Mouse (Mus musculus) heart, postnatal 14 days (tissue): ENCODE data around the gene Sae1. TPM values are rescaled to one million over a fixed set of nuclear protein-coding genes. Genes with fewer than 3 reads are reported as not detected.
A peak's percentile ranks its signal among the peaks of the same experiment; 100 is the strongest.

Experiments
- DNase-seq, 2 experiments: peaks; one replicate each; pipeline ENCODE4 v3.0.0; 2021 to 2022
- intact Hi-C: fragments of 180-260 bp; cut with DNase I; formaldehyde crosslinking; loops from one replicate; pipeline ENCODE4 v1.15.1; 2025
- total RNA-seq, 2 experiments: library from RNA; stranded (reverse); gene quantifications; 2 replicates each; pipeline ENCODE4 v1.2.3; 2021

Sae1 gene
- total RNA-seq, 2 experiments from 2014 or later, result 41.8 to 47.6 TPM

- intact Hi-C loops, result no loop called here
- DNase-seq, result no peak
Measured at GRCm38 (mm10) chr7:16366669-16367068, 20.9 kb downstream of the Sae1 start.

DNA sequence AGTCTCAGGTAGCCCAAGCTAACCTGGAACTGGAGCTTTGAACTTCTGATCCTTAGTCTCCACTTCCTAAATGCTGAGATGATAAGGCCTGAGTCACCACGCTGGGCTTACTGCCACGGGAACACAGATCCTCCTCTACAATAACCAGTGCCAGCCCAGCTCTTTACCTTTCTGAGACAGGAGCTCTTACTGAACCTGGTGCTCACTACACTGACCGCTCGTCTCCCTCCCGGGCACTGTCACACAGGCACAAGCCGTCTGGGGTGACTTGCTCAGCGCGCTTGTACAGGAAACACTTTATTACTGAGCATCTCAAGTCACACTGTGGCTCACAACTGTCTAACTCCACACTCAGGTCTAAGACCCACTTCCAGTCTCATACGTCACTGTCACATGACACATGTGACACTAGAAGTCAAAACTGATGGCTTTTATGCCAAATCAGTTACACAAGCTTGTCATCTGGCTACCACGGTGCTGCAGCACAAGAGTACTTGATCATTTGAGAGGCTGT, 21.4 kb downstream of the Sae1 start:
- peak in 1 of 2 experiments; percentile 10 for DNase-seq
- intact Hi-C loops, result no loop called here

GRCm38 (mm10) chr7:16364901-16365500, 22.6 kb downstream of the Sae1 start:
- intact Hi-C loops, result no loop called here
- DNase-seq, result no peak

GRCm38 (mm10) chr7:16364319-16364718, 23.3 kb downstream of the Sae1 start:
- intact Hi-C loops, result no loop called here
- no peak for DNase-seq

DNA sequence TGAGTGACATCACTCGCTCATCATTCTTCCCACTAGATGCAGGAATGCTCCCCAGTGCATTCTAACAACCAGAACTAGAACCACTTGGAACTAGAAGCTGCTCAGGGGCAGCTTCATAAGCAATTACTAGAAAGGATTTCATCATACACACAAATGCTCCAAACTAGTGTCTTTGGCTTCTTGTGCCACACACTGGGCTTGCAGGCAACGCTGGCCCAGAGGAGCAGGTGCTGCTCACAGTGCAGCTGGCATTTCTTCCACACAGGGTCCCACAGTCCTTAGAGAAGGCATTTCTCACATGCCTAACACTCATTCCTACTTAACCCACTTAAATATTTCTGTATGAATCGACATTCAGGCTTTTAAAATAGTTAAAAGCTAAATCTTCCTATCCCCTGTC, 30.0 kb downstream of the Sae1 start:
- intact Hi-C loops, result no loop called here

GRCm38 (mm10) chr7:16355854-16356594, 31.6 kb downstream of the Sae1 start:
- DNase-seq, result no peak
- intact Hi-C loops, result no loop called here

More for the DNA sequence above, 30.0 kb downstream of the Sae1 start:
- DNase-seq, result no peak

- intact Hi-C loops, result no loop called here
- DNase-seq, result no peak
Measured at GRCm38 (mm10) chr7:16349999-16350398, 37.6 kb downstream of the Sae1 start.

DNA sequence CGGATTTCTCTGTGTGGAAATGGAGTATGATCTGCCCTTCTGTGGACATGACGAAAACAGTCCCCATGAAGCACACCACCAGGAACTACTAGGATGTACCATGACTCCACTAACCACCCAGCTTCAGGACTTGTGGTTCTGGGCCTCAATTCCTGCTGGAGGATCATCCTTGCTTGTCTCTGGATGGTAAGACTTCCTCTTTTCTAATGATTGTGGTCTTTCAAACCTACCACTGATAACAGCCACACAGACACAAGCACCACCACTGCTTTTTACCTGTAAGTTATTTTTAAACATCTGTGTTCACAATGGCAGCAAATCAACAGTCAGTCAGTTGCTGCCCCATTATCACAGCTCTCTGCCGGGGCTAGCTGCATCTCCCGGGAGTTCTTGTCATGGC, 42.3 kb downstream of the Sae1 start:
- intact Hi-C loops, result no loop called here
- no peak for DNase-seq

- DNase-seq, result no peak
- intact Hi-C loops, result no loop called here
Measured at GRCm38 (mm10) chr7:16344598-16344997, 43.0 kb downstream of the Sae1 start.

- intact Hi-C loops, result no loop called here
- no peak for DNase-seq
Measured at GRCm38 (mm10) chr7:16337733-16338132, 49.9 kb downstream of the Sae1 start.

GRCm38 (mm10) chr7:16329146-16329545, 58.5 kb downstream of the Sae1 start:
- intact Hi-C loops, result loop anchor here (5.0 kb wide), 1 partner anchor 43 kb away; no protein-coding TSS in a partner anchor
- DNase-seq, result no peak

GRCm38 (mm10) chr7:16326607-16326971, 61.0 kb downstream of the Sae1 start:
- no peak for DNase-seq
- intact Hi-C loops, result loop anchor here (1.0 to 5.0 kb wide), 2 partner anchors 32 to 46 kb away; no protein-coding TSS in a partner anchor

DNA sequence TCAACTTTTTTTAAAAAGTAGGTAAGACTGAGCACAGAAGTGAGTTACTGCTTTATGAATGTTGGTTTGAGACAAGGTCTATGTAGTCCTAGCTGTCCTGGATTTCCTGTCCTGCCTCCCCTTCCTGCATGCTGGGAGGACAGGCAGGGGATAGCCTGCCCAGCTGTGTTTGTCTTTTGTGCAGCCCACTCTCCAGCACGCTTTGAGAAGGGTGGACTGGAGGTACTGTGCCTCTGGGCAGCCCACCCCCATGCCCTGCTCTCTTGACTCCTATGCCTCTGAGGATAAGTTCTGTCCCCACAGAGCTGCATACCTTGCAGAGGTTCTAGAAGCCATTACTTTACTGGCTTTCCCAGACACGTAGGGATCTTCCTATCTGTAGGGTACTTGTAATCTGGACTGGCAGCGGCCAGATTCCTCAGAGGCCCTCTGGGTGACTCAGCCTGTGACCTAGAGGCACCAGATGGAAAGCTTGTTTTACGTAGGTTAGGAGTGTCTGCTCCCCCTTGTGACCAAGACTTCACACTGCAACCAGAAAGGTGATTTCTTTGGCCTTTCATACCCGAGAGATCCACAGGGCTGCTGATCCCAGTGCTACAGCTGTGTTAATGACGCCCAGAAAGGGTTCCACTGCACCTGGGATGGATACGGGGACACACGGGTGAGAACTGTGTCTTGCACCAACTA, 61.5 kb downstream of the Sae1 start:
- intact Hi-C loops, result loop anchor here (1.0 to 5.0 kb wide), 2 partner anchors 32 to 46 kb away; no protein-coding TSS in a partner anchor
- DNase-seq, result peak; percentile 63 to 71

GRCm38 (mm10) chr7:16324661-16325060, 62.9 kb downstream of the Sae1 start:
- intact Hi-C loops, result loop anchor here (5.0 kb wide), 1 partner anchor 48 kb away; no protein-coding TSS in a partner anchor
- no peak for DNase-seq

DNA sequence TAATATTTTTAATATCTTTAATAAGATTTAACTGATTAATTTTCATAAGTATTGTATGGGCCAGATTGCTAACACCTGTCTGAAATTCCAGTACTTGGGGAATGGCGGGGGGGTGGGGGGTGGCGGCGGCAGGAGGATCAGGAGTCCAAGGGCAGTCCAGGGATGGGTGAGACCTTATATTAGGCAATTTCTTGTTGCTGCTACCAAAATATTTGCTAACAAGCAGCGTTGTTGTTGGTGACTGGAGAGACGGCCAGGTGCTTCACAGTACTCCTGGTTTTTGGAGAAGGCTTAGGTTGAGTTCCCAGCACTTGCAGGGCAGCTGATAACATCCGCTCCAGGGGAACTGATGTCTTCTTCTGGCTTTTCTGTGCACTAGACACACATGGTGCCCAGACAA, 67.1 kb downstream of the Sae1 start:
- intact Hi-C loops, result no loop called here
- DNase-seq, result no peak

DNA sequence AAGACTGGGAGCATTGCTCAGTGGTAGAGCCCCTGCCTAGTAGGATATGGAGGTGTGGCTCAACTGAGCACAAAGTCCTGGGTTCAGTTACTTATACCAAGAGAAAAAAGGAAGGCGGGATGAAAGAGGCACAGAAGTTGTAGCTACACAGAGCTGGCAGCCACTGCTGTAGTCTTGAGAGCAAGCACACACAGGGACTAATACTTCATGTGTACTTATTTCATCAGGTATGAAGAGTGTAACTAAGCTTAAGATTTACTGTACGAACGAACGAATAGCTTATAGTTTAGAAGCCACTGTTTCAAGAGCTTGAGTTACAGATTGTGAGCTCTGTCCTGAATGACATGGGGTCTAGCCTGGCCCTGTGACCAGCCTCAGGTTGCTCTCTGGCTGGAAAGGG, 68.4 kb downstream of the Sae1 start:
- intact Hi-C loops, result no loop called here

DNA sequence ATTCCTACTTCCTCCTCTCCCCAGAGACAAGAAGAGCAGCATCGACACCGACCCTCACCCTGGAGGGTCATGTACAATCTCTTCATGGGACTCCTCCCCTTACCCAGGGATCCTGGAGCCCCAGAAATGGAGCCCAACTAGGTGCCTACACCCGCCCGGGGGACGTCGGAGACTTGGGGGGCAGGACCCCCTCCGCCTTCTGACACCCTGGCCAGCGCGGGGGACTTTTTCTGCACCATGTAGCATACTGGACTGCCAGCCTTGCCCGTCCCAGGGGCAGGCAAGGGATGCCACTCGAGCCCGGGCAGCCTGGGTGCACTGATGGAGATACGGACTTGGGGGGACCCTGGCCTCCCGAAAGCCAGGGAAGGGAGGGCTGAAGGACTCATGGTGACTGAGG, 70.5 kb downstream of the Sae1 start:
- no peak for DNase-seq
- intact Hi-C loops, result no loop called here

More for the DNA sequence above, 68.4 kb downstream of the Sae1 start:
- no peak for DNase-seq

DNA sequence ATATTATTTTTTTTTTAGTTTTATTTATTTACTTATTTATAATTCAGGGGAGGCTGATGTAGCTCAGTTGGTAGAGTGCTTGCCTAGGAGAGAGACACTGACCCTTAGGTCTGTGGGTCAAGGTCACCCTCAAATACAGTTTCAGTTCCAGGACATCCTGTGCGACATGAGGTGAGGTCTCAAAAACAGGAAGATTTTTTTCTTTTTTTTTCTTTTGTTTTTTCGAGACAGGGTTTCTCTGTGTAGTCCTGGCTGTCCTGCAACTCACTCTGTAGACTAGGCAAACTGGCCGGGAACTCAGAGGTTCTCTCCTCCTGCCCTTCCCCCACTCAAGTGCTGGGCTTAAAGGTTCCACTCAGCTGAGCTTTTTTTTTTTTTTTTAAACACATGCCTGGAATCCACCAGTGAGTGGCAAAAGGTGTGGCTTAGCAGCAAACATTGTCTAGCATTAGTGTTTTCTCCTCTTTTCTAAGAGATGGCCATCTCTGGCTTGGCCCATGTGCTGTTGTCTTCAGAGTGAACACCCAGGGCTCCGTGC, 72.3 kb downstream of the Sae1 start:
- intact Hi-C loops, result no loop called here
- DNase-seq, result no peak

DNA sequence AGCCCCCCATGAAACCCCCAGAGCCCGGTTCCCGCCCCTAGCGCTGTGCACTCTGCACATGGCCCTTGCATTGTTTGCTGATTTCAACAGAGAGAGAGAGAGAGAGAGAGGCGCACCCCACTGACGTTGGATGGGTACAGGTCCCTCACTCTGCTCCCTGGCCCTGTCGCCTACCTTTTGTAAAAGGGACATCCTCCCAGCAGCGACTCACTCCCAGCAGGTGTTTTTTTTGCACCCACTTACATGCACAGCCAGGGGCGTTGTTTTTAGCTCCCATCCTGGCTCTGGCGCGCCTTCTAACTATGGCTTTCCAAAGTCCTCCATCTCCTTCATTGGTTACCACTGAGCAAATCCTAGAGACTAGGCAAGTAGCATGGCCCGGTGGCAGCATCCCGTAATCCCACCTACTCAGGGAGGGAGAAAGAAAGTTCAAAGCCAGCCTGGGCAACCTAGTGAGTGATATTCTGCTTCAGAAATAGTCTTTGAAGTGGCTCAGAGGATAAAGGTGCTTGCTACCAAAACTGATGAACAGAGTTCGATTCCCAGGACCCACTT, 73.3 kb downstream of the Sae1 start:
- no peak for DNase-seq
- intact Hi-C loops, result no loop called here

DNA sequence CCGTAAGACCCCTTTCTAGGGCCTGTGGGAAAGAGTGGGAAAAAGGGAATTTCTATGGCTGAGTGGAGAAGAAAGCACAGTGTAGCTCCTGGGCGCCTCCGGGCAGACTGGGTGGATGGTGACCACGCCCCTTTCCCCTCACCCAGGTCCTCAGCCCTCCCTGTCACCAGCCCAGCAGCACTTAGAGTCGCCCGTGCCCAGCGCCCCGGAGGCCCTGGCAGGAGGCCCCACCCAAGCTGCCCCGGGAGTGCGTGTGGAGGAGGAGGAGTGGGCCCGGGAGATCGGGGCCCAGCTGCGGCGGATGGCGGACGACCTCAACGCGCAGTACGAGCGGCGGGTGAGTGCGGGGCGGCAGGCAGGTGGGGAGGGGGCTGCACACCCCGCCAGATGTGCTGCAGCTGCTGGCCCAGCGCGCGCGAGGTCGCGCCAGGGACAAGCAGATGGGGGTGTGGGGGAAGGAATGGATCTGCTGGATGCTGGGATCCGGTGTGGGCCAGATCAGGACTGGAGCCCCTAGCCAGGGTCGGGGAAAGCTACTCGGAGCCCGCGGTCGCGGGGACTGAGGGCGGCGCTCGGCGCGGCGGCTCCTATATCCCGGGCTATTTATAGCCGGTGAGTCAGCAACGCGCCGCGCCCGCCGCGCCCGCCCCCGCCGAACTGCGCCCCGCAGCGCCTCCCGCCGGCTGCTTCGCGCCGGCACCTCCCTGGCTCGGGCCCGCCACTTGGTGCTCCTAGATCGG, 74.0 kb downstream of the Sae1 start:
- intact Hi-C loops, result loop anchor here (1.0 kb wide), 1 partner anchor 18 kb away; no protein-coding TSS in a partner anchor
- peak; percentile 91 to 94 for DNase-seq
